Mouse (Mus musculus): ENCODE results near the gene Snrpa1.
"Not testable (repeated sequence)": the region's sequence is repeated elsewhere in the genome, so short reads cannot be mapped to it uniquely, and the experiment has no call there.

The Snrpa1 gene

DNA sequence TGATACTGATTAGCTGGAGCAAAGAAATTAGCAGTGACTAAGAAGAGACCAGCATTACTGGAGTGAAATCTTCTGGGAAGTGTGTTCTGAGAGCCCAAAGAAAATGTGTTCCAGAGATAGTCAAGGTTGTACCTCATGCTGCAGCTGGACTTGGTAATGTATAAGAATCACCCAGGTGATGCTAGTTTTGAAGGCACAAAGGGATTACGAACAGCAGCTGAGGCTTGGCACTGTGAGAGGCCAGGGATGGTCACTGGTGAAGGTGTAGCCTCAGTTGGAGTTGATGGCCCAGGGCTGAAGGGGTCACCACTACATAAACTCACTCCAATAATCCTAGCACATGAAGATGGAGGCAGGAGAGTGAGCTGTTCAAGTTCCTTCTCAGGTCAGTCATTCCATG is at the start of gene Snrpa1:
Gene Snrpa1, plus strand, starts transcription at position 301 of the 400 bp plus-strand sequence.
- no peak for DNase-seq (ENCODE audit: low spot score in 2 of 2)

DNA sequence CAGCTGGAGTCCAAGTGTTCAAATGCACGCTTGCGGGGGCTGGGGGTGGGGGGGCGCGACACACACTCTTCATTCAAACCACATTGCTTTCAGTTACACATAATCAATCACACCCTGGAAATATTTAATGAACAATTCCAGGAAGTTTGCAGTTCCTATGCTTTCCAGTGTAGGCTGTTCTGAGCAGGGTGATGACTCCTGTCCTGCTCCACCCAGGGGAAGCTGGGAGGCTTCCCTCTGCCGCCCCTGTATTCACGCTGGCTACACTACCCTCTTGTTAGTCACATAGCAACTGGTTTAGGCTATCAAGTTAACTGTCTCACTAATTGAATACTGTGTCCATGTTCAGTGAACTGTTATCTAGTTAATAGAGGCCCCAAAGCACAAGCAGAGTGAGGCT is 48.3 kb upstream of the Snrpa1 start:
- no peak for DNase-seq (ENCODE audit: low spot score in 2 of 2)

DNA sequence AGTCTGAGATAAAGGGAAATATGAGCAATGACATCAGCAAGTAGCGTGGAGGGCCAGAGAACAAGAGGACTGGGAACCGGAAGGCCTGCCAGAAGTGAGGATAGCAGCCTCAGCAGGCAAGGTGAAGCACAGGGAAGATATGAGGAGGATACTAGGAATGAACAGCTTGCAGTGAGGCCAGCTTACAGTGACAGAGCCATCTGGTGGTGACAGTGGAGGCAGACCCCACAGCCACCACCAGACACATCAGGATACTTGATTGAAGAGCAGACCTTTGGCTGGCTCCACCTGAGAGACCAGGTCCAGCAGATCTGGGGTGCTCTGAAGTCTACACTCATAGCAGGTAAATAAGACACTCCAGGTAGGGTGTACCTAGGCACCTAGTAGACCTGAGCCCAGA is 31.1 kb upstream of the Snrpa1 start:
- peak in 1 of 2 experiments; percentile 33 for DNase-seq (ENCODE audit: low spot score in 2 of 2)

GRCm38 (mm10) chr7:66028766-66029512 is 29.9 kb upstream of the Snrpa1 start:
- no peak for DNase-seq (ENCODE audit: low spot score in 2 of 2)

GRCm38 (mm10) chr7:66036809-66037208 is 22.0 kb upstream of the Snrpa1 start:
- no peak for DNase-seq (ENCODE audit: low spot score in 2 of 2)

DNA sequence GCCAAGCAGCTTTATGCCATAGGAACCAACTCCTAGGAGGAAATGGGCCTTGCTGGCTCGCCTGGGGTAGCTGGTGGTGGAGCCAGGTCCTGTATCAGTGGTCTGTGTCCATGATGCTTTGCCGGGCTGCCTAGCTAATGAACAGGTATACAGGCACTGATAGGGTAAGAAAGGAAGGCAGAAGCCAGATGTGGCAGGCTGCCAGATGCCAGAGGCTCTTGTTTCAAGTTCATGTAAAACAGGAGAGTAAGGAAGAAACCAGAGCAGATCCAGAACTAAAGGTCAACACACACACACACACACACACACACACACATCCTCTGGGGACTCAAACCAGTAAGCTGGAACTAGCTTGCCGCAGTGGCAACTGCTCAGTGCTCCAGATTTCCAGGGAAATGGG is 20.5 kb upstream of the Snrpa1 start:
- no peak for DNase-seq (ENCODE audit: low spot score in 2 of 2)

- DNase-seq (ENCODE audit: low spot score in 2 of 2): no peak
Observed at GRCm38 (mm10) chr7:66038730-66039129, 20.1 kb upstream of the Snrpa1 start.

DNA sequence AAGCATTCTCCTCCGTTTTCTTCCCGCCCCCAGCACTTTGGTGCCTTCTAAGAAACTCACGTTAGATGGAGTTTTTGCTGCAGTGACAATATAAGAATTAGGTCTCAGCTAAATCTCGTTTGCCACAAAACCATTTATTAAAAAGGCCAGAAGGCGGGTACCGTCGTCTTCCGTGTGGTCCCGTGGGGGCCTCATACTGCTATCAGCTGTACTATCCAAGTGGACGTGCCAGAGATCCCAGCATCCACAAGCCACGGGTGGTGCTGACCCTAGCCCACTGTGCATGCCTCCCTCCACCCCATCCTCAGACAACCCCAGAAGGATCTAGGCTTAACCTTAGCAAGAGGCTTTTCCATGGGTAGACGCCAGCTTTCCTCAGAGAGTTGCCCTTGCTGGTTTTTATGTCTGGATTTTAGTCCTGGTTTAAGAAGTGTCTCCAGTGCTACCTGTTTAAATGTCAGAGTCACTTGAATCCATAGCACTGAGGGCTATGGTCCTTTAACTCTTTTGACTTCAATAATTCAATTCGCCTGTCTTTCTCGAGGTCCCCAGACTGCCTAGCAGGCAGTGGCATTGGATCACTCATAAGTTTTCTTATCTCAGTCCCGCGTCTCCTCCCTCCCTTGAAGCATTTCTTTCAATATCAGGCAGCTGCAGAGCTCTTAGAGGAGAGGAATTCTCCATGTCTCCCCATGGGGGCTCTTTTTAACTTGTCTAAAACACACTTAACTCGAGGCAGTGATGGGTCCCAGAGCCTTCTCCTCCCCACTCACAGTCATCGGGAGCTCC is 18.6 kb upstream of the Snrpa1 start:
- DNase-seq (ENCODE audit: low spot score in 2 of 2): no peak

- no peak for DNase-seq (ENCODE audit: low spot score in 2 of 2)
Observed at GRCm38 (mm10) chr7:66043552-66044459, 15.0 kb upstream of the Snrpa1 start, which contains the start of gene Gm45213. Gene Gm45213, plus strand, starts transcription at chr7:66043602.

DNA sequence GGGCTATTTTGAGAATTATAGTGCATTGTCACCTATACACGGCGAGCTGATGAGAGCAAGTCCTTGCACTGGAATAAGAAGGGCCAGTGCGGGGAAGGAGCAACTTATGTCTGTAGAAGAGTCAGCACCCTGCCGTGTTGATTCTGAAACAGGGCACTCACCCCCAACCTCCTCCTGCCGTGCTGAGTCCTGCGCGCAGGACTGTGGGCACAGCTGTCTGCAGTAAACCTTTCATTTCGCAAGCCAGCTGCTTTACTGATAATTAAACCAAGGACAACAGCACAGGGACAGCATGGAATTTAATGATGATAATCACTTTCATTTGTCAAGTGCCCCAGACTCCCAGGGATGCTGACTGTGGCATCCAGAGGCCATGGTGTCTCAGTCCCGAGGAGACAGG is 14.2 kb upstream of the Snrpa1 start:
- no peak for DNase-seq (ENCODE audit: low spot score in 2 of 2)

DNA sequence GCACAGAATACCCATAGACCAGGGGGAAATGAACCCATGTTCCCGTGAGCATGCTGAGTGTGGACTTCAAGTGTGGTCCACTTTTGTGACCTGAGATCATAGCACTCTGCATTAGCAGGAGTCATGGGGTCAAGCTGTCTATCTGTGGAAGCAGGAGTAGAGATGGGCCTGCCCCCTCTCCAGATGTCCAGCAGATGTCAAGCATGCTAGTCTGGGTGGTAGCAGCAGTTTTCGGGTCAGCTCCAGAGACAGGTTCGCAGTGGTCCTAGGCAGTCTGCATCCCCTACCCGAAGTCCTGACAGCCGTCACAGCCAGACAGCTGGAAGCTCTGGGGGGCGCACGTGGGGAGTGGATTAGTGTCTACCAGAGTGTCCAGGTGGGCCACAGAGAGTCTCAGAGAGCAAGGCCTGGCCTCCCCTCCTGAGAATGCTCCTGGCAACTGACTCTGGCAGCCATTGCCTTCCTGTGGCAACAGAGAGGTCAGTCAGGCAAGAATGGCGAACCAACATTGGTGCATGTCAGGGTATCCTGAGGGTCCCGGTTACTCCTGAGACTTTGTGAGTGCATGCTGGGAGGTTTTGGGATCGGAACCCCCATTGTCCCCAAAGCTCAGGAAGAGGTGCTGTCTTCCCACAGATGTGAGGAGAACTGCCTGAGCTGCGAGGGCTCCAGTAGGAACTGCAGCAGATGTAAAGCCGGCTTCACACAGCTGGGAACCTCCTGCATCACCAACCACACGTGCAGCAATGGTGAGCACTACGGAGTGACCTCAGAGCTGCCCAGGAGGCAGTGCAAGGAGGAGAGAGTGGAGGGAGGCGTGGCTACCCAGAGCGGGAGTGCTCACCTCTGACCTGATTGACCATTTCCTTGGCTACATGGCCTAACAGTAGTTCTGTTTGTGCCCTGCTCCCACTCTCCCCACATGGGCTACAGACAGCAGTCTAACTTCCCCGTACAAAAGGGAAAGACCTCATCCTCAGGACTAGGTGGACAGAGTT is 11.6 kb upstream of the Snrpa1 start:
- DNase-seq (ENCODE audit: low spot score in 2 of 2): no peak

DNA sequence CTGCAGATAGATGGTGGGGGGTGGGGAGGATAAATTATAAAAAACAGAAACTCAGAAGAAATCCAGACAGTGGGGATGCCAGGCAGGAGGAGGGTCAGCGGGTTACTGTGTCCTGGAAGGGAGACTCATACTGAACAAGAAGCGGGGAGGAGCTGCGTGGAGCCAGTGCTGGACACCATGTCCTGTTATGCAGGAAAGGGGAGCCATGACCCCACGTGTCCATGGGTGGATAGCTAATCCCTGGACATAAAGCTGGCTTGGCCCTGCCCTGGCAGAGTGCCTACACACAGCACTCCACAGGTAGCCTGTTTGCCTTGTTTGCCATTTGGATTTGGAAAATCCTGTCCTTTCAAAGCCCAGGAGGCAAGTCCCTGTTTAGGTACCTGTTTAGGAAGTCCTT is 10.8 kb upstream of the Snrpa1 start:
- no peak for DNase-seq (ENCODE audit: low spot score in 2 of 2)

DNA sequence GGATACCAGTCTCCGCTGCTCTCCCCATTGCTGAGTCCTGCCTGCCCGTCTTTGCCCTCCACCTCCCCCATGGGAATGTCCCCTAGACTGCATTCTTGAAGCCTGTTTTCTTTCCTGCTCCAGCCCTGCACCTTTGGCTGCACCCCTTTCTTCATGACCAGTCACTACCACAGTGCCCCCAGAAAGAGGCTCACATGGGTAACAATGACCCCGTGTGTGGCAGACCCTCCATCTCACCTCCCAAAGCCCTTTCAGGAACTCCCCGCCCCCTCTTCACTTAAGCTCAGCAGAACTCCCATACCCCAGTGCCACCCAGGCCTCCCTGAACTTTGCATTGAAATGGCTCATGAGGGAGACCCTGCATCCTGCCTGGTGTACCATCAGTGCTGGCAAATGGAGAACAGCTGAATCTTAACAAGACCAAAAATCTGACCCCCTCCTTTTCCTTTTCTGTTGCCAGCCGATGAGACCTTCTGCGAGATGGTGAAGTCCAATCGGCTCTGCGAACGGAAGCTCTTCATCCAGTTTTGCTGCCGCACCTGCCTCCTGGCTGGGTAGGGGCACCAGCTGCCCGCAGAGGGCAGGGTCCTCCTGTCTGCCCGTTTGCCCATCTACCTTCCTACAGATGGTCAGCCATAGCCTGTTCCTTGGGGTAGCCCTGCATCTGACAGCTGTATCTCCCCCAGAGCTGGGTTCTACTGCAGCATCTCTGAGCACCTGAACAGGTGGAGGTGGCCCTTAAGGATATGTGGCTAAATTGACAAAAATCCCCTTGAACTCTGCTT is 10.2 kb upstream of the Snrpa1 start:
- no peak for DNase-seq (ENCODE audit: low spot score in 2 of 2)

DNA sequence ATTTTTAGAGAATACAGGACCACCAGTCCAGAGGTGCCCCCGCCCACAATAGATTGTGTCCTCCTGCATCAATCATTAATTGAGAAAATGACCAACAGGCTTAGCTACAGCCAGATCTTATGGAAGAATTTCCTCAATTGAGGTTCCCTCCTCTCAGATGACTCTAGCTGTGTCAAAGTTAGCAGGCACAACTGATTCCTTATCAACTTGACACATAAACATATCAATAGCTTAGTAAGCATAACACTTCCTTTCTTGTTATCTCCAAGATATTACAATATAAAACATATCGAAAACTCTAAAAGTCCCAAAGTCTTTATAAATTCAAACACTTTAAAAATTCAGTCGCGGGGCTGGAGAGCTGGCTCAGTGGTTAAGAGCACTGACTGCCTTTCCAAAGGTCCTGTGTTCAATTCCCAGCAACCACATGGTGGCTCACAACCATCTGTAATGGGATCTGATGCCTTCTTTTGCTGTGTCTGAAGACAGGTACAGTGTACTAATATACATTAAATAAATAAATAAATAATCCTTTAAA is 4.8 kb upstream of the Snrpa1 start:
- no peak for DNase-seq (ENCODE audit: low spot score in 2 of 2)

- not testable (repeated sequence) for DNase-seq (ENCODE audit: low spot score in 2 of 2)
Observed at GRCm38 (mm10) chr7:66055356-66055755, 3.4 kb upstream of the Snrpa1 start.

- peak; percentile 38 to 86 for DNase-seq (ENCODE audit: low spot score in 2 of 2)
Observed at GRCm38 (mm10) chr7:66060066-66060956, 1.5 kb downstream of the Snrpa1 start.

- DNase-seq (ENCODE audit: low spot score in 2 of 2): no peak
Observed at GRCm38 (mm10) chr7:66061057-66061456, 2.3 kb downstream of the Snrpa1 start.

DNA sequence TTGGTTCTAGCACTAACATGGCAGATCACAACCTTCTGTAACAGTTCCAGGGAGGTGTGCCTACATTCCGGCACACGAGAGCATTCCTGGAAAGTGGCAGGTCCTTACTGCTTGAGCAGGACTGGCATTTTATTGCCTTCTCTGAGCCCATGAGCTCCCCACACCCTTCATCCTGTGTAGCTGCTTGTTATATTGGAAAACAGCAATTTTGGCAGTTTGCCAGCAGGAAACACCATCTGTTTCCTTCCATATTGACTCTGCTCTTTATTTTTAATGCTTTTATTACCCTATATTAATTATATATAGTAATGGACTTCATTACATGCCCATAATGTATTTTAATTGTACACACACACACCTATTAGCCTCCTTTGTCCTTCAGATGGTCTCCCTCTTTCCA is 17.6 kb downstream of the Snrpa1 start:
- DNase-seq (ENCODE audit: low spot score in 2 of 2): peak in 1 of 2 experiments; percentile 15
